Mouse (Mus musculus) cerebellum, postnatal 10 days (tissue): ENCODE results near the gene Ubl3.

Source experiments
- DNase-seq, 2 experiments: peaks; one replicate each; pipeline ENCODE4 v3.0.0; 2021; ENCODE audit warnings: mixed read lengths in 2 of 2

Ubl3 gene

DNA sequence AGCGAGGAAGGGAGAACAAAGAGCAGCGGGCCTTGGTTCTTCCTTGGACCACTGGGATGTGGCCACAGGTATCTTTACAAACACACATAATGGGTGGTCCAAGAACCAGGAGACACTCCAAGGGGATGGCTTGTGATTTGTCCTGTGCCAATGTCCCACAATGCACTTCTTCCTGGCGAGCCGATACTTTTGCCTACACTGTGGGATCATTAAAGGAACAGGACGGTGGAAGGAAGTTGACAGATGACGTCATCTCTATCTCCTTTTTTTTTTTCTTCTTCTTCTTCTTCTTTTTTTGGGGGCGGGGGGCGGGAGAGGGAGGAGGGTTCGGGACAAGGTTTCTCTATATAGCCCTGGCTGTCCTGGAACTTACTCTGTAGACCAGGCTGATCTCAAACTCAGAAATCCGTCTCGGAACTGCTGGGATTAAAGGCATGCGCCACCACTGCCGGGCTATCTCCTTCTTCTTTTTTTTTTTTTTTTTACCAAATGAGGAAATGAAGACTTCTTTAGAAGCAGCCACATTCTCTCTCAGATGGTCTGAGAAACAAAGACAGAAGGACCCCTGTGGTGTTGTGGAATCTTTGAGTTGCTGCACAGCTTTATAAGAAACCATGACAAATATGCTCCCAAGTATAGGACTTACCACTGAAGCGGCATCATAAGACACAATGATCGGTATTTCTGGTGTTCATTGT lies 6.8 kb upstream of the Ubl3 start:
- DNase-seq: no peak

- no peak for DNase-seq
Measured at GRCm38 (mm10) chr5:148558472-148558871, 5.9 kb upstream of the Ubl3 start.

DNA sequence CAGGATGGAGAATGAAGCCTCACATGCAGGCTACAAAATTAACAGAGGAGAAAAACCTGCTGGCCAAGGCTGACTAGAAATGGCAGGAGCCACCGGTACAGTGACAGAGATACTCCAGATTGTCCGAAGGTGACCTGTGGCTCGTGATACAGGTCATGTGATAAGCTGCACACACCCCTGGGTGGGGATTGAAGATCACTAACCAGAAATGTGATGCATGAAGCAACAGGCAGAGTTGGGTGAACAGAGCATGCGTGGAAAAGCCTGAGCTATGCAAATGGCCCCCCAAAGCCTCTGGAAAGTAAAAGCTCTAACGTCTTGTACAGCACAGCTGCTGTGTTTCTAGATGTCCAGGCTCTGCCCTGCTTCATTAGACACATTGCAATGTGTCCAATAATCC lies 3.9 kb upstream of the Ubl3 start:
- no peak for DNase-seq

DNA sequence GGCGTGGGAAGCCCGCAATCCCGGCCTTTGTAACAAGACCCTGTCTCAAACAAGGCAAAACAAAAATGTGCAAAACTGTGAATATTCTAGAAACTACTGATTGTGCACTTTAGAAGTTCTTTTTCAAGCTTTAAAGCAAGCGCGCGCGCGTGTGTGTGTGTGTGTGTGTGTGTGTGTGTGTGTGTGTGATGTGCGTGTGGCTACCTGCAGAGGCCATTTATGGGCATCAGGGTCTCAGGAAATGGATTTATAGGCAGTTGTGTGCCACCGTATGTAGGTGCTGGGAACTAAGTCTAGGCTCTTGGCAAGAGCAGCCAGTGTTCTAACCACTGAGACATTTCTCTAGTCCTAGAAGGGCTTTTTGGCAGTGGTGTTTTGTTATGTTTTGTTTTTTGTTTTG lies 2.6 kb upstream of the Ubl3 start:
- DNase-seq: no peak

GRCm38 (mm10) chr5:148554701-148555100 lies 2.1 kb upstream of the Ubl3 start:
- peak; percentile 30 to 42 for DNase-seq

DNA sequence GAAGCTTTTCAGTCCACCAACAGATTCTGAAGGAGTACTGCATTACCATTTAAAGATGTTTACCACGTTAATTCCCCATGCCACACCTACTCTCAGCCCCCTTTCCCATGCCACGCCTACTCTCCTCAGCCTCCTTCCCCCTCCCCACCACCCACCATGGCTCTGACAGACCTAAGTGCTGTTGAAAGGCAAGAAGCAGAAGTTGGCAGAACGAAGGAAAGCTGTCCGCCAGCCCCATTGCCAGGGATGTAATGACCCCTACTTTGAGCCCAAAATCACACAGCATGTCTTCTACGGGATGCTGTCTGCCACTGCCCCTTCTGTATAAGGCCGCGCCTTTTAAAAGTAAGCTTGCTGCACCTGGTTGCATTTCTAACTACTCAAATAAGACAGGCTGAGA lies 1.7 kb upstream of the Ubl3 start:
- DNase-seq: peak; percentile 45

GRCm38 (mm10) chr5:148553723-148554122 lies 1.1 kb upstream of the Ubl3 start:
- no peak for DNase-seq

DNA sequence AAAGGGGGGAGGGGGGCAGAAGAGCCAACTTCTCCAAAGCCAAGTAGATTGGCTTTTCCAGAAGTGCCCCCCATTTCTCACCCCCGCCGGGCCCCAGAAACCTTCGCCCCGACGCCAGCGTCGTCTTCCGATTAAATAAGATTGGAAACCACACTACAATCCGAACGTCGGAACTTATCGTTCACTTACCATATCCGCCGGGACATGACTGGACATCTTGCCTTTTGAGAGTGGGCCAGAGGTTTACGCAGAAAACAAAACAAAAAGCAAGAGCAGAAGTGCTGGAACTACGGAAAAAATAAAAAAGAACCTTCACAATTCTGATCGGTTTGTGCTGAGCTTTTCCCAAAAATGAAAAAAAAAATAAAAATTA lies 839 bp downstream of the Ubl3 start:
- DNase-seq: peak; percentile 59 to 67

DNA sequence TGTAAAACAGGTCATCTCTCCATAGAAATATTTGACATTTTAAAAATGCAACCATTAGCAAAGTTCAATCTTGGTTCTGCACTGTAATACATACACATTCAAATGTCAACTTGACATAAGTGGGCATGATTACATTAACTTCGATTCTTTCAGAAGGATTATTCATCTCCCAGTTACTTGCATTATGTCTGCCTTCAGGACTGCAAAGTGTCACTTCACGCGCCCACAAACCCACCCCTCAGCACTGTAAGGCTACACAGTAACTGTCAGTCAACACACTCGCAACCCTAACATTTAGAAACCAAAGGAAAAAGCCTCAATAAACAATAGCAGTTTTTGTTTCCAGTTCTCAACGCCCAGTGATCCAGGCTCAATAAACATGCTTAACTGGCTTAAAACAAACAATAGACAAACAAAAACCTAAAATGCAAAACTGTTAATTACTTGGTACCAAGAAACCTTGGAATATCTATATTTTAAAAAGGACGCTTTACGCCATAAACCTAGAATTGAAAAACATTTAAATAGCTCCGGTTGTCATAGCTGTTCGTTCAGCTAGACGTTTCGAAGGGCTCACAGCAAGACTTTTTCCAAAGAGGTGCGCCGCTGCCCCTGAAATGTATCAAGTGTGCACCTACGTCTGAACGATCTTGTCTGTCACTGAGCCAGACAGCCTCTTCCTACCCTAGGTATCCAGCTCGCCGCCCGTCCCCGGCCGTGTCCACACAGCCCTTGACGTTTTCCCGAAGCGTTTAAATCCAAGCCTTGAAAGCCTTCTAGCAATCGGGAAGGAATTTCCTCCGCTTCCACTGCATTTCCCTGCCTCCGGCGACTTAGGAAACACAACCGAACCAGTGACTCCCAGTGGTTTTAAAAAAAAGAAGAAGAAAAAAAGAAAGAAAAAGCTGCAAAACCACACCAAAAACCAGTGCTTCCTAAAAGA lies 1.5 kb downstream of the Ubl3 start:
- DNase-seq: peak; percentile 75 to 78

DNA sequence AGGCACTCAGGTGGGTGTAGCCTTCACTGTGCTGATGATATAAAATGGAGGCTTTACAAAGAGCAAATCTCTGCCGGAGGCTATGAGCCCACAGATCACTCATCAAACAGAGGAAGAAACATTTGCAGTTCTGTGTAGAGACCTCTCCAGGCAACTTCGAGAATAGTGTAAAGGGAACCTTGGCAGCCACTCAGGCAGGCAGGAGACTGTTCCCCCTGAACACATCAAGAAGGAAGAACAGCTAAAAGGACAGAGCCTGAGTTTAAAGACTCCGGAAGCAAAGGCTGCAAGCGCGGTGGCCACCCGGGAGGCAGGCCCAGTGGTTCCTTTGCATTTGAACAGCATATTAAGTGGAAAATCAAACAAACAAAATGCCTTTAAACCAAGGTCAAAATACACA lies 2.2 kb downstream of the Ubl3 start:
- peak; percentile 57 to 59 for DNase-seq

DNA sequence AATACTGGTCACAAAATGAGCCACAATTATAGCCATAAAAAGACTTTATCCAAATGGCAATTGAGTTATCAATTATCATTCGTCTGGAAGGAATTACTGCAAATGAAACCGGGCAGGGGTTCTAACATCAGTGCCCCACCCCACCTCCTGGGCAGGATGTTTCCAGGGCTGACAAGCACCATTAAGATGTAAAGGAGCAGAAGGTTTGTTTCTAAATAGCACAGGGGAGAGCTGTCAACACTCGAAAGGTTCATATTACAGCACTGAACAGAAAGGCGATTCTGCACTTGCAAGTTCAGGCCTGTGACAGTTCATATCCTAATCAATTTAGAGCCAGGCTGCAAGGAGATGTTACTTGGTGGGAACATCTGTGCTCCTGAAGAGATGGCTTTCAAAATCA lies 3.3 kb downstream of the Ubl3 start:
- DNase-seq: peak in 1 of 2 experiments; percentile 33

- DNase-seq: peak; percentile 39 to 42
Measured at GRCm38 (mm10) chr5:148548568-148548967, 4.0 kb downstream of the Ubl3 start.

DNA sequence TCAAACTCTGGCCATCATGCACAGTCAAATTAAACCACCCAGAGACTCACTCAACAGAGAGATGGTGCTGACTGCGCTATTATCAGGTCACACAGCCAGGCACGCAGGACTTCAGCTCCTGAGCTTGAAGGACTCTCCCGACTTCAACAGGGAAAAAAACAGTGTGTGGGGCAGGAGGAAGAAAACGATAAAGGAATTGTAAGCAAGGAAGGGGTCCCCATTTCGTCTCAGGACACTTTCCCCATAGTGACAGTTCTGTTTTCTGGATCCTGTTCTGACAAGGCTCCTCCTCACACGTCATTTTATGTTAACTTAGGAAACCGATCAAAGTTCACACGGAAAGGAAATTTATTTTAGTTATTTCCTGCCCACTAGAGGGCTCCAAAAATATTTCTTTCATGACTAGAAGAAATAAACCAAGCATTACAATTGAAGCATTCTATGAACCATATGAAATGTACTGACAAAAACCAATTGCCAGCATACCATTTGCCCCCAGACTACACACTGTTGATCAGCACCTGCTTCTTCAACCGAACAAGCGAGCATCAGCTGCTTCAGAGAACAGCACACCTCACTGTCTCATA lies 4.6 kb downstream of the Ubl3 start:
- DNase-seq: peak in 1 of 2 experiments; percentile 58

- peak in 1 of 2 experiments; percentile 24 for DNase-seq
Measured at GRCm38 (mm10) chr5:148546970-148547369, 5.6 kb downstream of the Ubl3 start.

- no peak for DNase-seq
Measured at GRCm38 (mm10) chr5:148544733-148545132, 7.9 kb downstream of the Ubl3 start.

DNA sequence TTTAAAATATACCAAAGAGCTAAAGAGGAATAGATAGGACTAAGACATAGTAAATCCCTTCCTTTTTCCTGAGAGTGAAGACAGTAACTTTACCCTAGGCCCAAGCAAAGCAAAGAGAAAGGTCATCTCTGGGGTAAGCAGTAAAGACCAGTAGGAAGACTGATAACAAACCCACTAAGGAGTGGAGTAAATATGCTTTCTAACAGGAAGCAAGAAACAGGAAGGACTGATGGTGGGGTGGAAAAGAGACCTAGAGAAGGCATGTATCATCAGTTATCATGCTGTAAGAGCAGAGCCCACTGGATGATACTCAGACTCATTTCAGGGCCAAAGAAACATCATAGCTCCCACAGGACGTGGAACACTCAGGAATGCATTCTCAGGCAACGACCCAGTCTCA lies 10.4 kb downstream of the Ubl3 start:
- no peak for DNase-seq

DNA sequence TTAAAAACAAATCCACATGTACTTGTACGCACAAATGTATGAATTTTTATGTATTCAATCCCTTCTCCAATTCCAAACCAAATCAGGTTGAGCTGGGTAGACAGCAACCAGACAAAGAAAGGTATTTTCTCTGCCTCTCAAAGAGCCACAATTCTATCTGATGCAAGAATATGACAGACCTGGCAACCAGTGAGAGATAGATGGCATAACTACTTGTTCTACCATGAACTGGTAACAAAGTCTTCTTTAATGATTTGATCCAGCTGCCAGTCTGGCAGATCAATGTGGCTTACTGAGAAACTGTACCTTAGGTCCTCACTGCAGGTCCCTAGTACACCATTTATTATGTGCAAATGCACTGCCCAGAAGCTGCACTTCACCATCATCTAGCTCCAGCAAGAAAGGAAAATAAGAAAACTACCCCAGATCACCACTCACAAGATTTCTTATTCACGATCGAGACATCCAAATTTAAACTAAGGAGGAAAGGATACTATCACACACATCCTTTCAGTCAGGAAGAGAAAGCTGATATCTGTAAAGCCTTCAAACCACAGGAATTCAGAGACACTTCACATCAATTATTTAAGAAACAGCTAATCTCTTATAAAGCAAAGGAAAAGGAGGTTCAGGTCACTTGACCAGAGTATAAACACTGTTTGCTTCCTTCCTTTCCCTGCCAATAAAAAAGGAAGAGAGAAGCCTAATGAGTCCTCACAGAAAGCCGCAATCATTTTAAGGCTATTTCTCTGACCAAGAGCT lies 16.7 kb downstream of the Ubl3 start:
- no peak for DNase-seq

GRCm38 (mm10) chr5:148534644-148535043 lies 17.9 kb downstream of the Ubl3 start:
- DNase-seq: peak; percentile 69 to 70

DNA sequence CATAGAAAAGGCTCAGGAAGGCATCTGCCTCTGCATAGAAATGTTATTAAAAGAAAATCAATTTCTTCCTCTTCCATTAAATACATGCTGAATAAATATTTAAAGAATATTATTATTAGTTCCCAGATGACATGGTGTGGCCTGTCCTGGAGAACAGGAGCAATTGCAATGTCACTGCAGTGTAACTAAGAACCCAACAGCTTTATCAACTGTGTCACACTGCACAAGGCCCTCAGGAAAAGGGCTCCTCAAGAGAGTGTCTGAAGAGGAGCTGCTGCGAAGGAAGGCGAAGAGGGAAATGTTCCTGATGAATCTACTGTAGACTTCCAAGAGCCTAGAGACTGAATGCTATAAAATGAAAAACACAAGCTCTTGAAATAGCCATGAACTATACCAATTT lies 18.7 kb downstream of the Ubl3 start:
- no peak for DNase-seq

GRCm38 (mm10) chr5:148532201-148532600 lies 20.4 kb downstream of the Ubl3 start:
- DNase-seq: peak; percentile 34 to 53

GRCm38 (mm10) chr5:148527632-148528031 lies 25.0 kb downstream of the Ubl3 start:
- DNase-seq: no peak

GRCm38 (mm10) chr5:148526631-148527030 lies 26.0 kb downstream of the Ubl3 start:
- DNase-seq: no peak
